Mouse (Mus musculus) forebrain, embryonic 12.5 days (tissue): ENCODE results near the gene Apba3. TPM values are rescaled to one million over a fixed set of nuclear protein-coding genes. Genes with fewer than 3 reads are reported as not detected.

Experiments
- ATAC-seq: fragments of 200-750 bp; cut with Nextera tagmentation; 2 replicates; pipeline ENCODE4 v1.8.0; 2017; ENCODE audit warnings: moderate TSS enrichment; ENCODE audit not compliant: low FRiP score
- H3K27ac ChIP-seq: fragments of 300-500 bp; sonication (generic); 2 replicates; pipeline ENCODE4 v1.5.1; 2016; ENCODE audit warnings: mild to moderate bottlenecking
- H3K27me3 ChIP-seq: fragments of 300-500 bp; sonication (generic); 2 replicates; pipeline ENCODE4 v1.6.1; 2016; ENCODE audit warnings: mild to moderate bottlenecking
- H3K36me3 ChIP-seq: fragments of 300-500 bp; sonication (generic); replicated peaks from 2 replicates; pipeline ENCODE4 v1.6.1; 2016; ENCODE audit warnings: mild to moderate bottlenecking
- H3K4me1 ChIP-seq: fragments of 300-500 bp; sonication (generic); 2 replicates; pipeline ENCODE4 v1.6.1; 2016
- H3K4me2 ChIP-seq: fragments of 300-500 bp; sonication (generic); 2 replicates; pipeline ENCODE4 v1.6.1; 2016; ENCODE audit warnings: mild to moderate bottlenecking, moderate library complexity
- H3K4me3 ChIP-seq: fragments of 300-500 bp; sonication (generic); replicated peaks from 2 replicates; pipeline ENCODE4 v1.5.1; 2016; ENCODE audit warnings: mild to moderate bottlenecking
- H3K9ac ChIP-seq: fragments of 300-500 bp; sonication (generic); 2 replicates; pipeline ENCODE4 v1.6.1; 2016; ENCODE audit warnings: mild to moderate bottlenecking
- H3K9me3 ChIP-seq: fragments of 300-500 bp; sonication (generic); 2 replicates; pipeline ENCODE4 v1.6.1; 2016
- WGBS: fragments of 180-500 bp; shearing (Covaris S2); methylation state at CpG from one replicate; pipeline ENCODE4 v1.1.7; 2016; 5-methylcytosine and 5-hydroxymethylcytosine counted together
- polyA plus RNA-seq: library from polyadenylated mRNA; unstranded; fragments of >200 nt; fragmentation: Nextera tagmentation; extraction: Ambion mirVana; gene quantifications from 2 replicates; pipeline ENCODE4 v1.2.1, GENCODE M21; 2016

The Apba3 gene
- polyA plus RNA-seq, 1 experiment from 2014 or later = 31.1 TPM

- H3K4me1 ChIP-seq = peaks cover 39% of the 10 kb centered on the region
- peaks cover 12% of the 10 kb centered on the region; the same call in 1 of the 2 replicates for H3K36me3 ChIP-seq
- ATAC-seq = peak; percentile 13
Observed at GRCm38 (mm10) chr10:81293334-81294030, 26.7 kb downstream of the Apba3 start.

GRCm38 (mm10) chr10:81294442-81294841, 27.7 kb downstream of the Apba3 start:
- Histone ChIP-seq H3K4me1 (peaks cover 37% of the 10 kb centered on the region), H3K9me3 (no peaks in the 10 kb centered on the region), H3K36me3 (peaks cover 12% of the 10 kb centered on the region; the same call in 1 of the 2 replicates), H3K27ac (no peak overlapping the region), H3K9ac (peak overlapping the region; percentile 82), H3K27me3 (peaks cover 21% of the 10 kb centered on the region), H3K4me3 (peak overlapping the region; percentile 87), H3K4me2 (peak overlapping the region; percentile 98)
- ATAC-seq = no peak
- WGBS = 79% methylated on average over 8 of the region's 8 CpGs

More at GRCm38 (mm10) chr10:81293334-81294030, 26.7 kb downstream of the Apba3 start:
- Histone ChIP-seq H3K27me3 (peaks cover 24% of the 10 kb centered on the region), H3K4me3 (peak overlapping the region; percentile 87), H3K9ac (peak overlapping the region; percentile 82), H3K9me3 (no peaks in the 10 kb centered on the region), H3K4me2 (peak overlapping the region; percentile 98), H3K27ac (peak overlapping the region; percentile 91)
- WGBS = 3% methylated on average over 25 of the region's 25 CpGs

GRCm38 (mm10) chr10:81295185-81295584, 28.4 kb downstream of the Apba3 start:
- H3K36me3 ChIP-seq = peaks cover 12% of the 10 kb centered on the region; the same call in 1 of the 2 replicates
- H3K9ac ChIP-seq = 0 out of 2 replicates have a peak overlapping the region, but pooled peaks have one; percentile 30
- H3K4me2 ChIP-seq = peak overlapping the region; percentile 98; the same call in 1 of the 2 replicates
- H3K27ac ChIP-seq = no peak overlapping the region
- H3K9me3 ChIP-seq = no peaks in the 10 kb centered on the region
- no peak overlapping the region for H3K4me3 ChIP-seq
- peaks cover 40% of the 10 kb centered on the region for H3K4me1 ChIP-seq
- WGBS = 93% methylated on average over 6 of the region's 6 CpGs
- no peak for ATAC-seq
- H3K27me3 ChIP-seq = peaks cover 13% of the 10 kb centered on the region

GRCm38 (mm10) chr10:81297246-81297645, 30.5 kb downstream of the Apba3 start:
- Histone ChIP-seq H3K4me3 (no peak overlapping the region), H3K36me3 (peaks cover 12% of the 10 kb centered on the region; the same call in 1 of the 2 replicates), H3K9ac (no peak overlapping the region), H3K4me1 (peaks cover 38% of the 10 kb centered on the region), H3K27ac (no peak overlapping the region), H3K4me2 (no peak overlapping the region), H3K27me3 (no peaks in the 10 kb centered on the region; the same call in 1 of the 2 replicates), H3K9me3 (no peaks in the 10 kb centered on the region)
- ATAC-seq = no peak
- WGBS = 84% methylated on average over 6 of the region's 6 CpGs

GRCm38 (mm10) chr10:81297845-81298244, 31.1 kb downstream of the Apba3 start:
- H3K4me1 ChIP-seq = peaks cover 44% of the 10 kb centered on the region
- peaks cover 12% of the 10 kb centered on the region; the same call in 1 of the 2 replicates for H3K36me3 ChIP-seq
- H3K4me3 ChIP-seq = no peak overlapping the region
- H3K9ac ChIP-seq = no peak overlapping the region
- no peaks in the 10 kb centered on the region for H3K9me3 ChIP-seq
- ATAC-seq = no peak
- H3K27me3 ChIP-seq = no peaks in the 10 kb centered on the region
- 84% methylated on average over 10 of the region's 10 CpGs for WGBS
- no peak overlapping the region for H3K27ac ChIP-seq
- no peak overlapping the region for H3K4me2 ChIP-seq

- ATAC-seq = no peak
- 96% methylated on average over 17 of the region's 17 CpGs for WGBS
- Histone ChIP-seq H3K4me1 (peaks cover 49% of the 10 kb centered on the region), H3K9me3 (no peaks in the 10 kb centered on the region), H3K36me3 (peaks cover 12% of the 10 kb centered on the region; the same call in 1 of the 2 replicates), H3K27ac (no peak overlapping the region), H3K9ac (no peak overlapping the region), H3K4me2 (no peak overlapping the region), H3K4me3 (no peak overlapping the region), H3K27me3 (no peaks in the 10 kb centered on the region)
Observed at GRCm38 (mm10) chr10:81298369-81299100, 31.8 kb downstream of the Apba3 start.

- ATAC-seq = no peak
- H3K27me3 ChIP-seq = no peaks in the 10 kb centered on the region
- WGBS = 88% methylated on average over 14 of the region's 14 CpGs
- no peak overlapping the region for H3K4me2 ChIP-seq
- H3K9me3 ChIP-seq = no peaks in the 10 kb centered on the region
- no peak overlapping the region for H3K4me3 ChIP-seq
- peaks cover 12% of the 10 kb centered on the region; the same call in 1 of the 2 replicates for H3K36me3 ChIP-seq
- H3K9ac ChIP-seq = peak overlapping the region; percentile 7; the same call in 1 of the 2 replicates
- H3K27ac ChIP-seq = no peak overlapping the region
- peaks cover 43% of the 10 kb centered on the region for H3K4me1 ChIP-seq
Observed at GRCm38 (mm10) chr10:81299585-81300351, 33.0 kb downstream of the Apba3 start.

- Histone ChIP-seq H3K9ac (no peak overlapping the region), H3K4me2 (no peak overlapping the region), H3K4me3 (no peak overlapping the region), H3K27ac (no peak overlapping the region), H3K4me1 (peaks cover 37% of the 10 kb centered on the region), H3K36me3 (peaks cover 11% of the 10 kb centered on the region; the same call in 1 of the 2 replicates), H3K9me3 (no peaks in the 10 kb centered on the region), H3K27me3 (no peaks in the 10 kb centered on the region)
- no peak for ATAC-seq
- 85% methylated on average over 9 of the region's 9 CpGs for WGBS
Observed at GRCm38 (mm10) chr10:81300352-81300907, 33.7 kb downstream of the Apba3 start.

- no peak overlapping the region for H3K27ac ChIP-seq
- no peak overlapping the region for H3K9ac ChIP-seq
- H3K36me3 ChIP-seq = peaks cover 14% of the 10 kb centered on the region
- H3K4me3 ChIP-seq = no peak overlapping the region
- H3K4me1 ChIP-seq = peaks cover 33% of the 10 kb centered on the region
- no peak for ATAC-seq
- H3K9me3 ChIP-seq = no peaks in the 10 kb centered on the region
- H3K4me2 ChIP-seq = no peak overlapping the region
- WGBS = 86% methylated on average over 9 of the region's 9 CpGs
- no peaks in the 10 kb centered on the region for H3K27me3 ChIP-seq
Observed at GRCm38 (mm10) chr10:81301321-81301720, 34.6 kb downstream of the Apba3 start.

- Histone ChIP-seq H3K27ac (peak overlapping the region; percentile 32; the same call in 1 of the 2 replicates), H3K36me3 (peaks cover 21% of the 10 kb centered on the region), H3K4me3 (no peak overlapping the region), H3K4me1 (peaks cover 33% of the 10 kb centered on the region), H3K4me2 (no peak overlapping the region), H3K9ac (no peak overlapping the region), H3K9me3 (no peaks in the 10 kb centered on the region), H3K27me3 (no peaks in the 10 kb centered on the region)
- ATAC-seq = no peak
- WGBS = 73% methylated on average over 4 of the region's 4 CpGs
Observed at GRCm38 (mm10) chr10:81302288-81302687, 35.5 kb downstream of the Apba3 start.

- Histone ChIP-seq H3K4me2 (peak overlapping the region; percentile 9; the same call in 1 of the 2 replicates), H3K27me3 (no peaks in the 10 kb centered on the region), H3K4me1 (peaks cover 33% of the 10 kb centered on the region), H3K4me3 (no peak overlapping the region), H3K36me3 (peaks cover 26% of the 10 kb centered on the region), H3K9me3 (no peaks in the 10 kb centered on the region), H3K9ac (0 out of 2 replicates have a peak overlapping the region, but pooled peaks have one; percentile 5), H3K27ac (no peak overlapping the region)
- no peak for ATAC-seq
- 73% methylated on average over 14 of the region's 14 CpGs for WGBS
Observed at GRCm38 (mm10) chr10:81302781-81303218, 36.0 kb downstream of the Apba3 start.
